Mouse (Mus musculus): ENCODE data around the gene Upp1. TPM values are rescaled to one million over a fixed set of nuclear protein-coding genes. Genes with fewer than 3 reads are reported as not detected.
"Not testable (repeated sequence)": the region's sequence is repeated elsewhere in the genome, so short reads cannot be mapped to it uniquely, and the experiment has no call there.

Gene Upp1
- total RNA-seq, 2 experiments from 2014 or later = 1.9 TPM

DNA sequence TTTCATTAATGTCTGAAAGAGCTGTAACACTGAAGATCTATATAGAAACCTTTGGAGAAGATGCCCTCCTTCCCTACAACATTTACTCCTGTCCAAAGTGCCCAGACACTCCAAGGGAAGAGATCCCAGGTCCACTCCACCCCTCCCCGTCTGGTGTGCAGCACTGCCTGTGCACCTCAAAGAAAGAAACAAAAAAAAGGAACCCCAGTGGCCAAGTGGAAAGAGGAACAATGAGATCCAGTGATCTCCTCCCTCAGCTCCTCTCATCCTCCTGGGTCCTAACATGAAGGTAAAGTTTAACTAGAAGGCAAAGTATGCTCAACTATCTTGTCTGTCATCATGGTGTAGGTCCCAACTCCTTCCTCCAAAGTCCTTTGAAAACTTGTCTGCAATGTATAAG is 28.8 kb downstream of the Upp1 start:
- intact Hi-C loops (cut with DNase I) = no loop called here
- no peak for DNase-seq (ENCODE audit: low spot score in 2 of 2)

DNA sequence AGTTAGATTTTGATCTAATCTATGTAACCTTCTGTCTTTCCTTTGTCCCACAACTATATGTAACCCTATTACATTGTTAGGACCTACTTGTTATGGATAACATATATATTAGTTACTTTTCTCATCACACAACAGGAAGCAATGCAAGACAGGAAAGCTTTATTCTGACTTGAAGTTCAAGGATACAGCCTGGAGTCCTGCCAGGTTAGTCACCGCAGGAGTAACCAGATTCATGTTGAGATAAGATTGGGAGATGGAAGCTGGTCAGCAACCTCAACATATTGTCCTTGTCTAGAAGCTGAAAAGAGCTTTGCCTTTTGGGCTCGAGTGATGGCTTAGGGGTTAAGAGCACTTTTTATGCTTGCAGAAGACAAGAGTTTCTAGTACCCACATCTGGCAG is 30.3 kb downstream of the Upp1 start:
- no peak for DNase-seq (ENCODE audit: low spot score in 2 of 2)
- intact Hi-C loops (cut with DNase I) = no loop called here

DNA sequence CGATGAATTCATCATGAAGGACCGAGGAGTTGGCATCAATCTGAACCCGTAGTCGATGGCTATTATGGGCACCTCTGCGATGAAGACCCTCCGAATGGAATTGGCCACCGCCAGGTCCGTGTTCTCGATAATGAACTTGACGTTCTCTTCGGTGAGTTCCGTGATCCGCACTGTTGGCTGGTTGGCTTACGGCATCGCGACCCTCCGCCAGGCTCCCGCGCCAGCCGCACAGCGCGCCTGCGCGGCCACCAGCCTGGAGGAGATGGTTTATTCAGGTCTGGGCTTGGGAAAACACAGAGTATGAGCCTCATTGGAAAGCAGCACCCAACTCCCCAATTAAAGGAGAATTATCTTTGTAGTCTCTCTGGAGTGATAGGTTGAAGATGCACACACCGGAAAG is 32.5 kb downstream of the Upp1 start:
- DNase-seq (ENCODE audit: low spot score in 2 of 2); intact Hi-C loops (cut with DNase I): not testable (repeated sequence)

DNA sequence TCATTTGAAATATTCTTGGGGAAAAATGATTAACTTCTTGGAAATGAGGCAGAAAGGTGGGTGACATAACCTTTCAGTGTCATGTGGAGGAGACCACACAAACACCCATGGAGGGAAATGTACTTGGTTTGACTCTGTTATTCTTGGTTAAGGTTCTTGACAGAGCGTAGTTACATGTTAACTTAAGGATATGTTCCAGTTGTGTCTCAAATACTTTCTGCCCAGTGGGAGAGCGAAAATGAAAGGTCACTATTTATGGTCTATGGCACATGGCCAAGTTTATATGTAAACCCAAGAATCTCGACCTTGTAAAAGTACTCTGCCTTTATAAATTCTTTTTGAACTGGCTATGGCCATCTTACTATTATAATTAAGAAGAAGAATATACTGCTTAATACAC is 42.0 kb downstream of the Upp1 start:
- intact Hi-C loops (cut with DNase I) = no loop called here
- no peak for DNase-seq (ENCODE audit: low spot score in 2 of 2)

DNA sequence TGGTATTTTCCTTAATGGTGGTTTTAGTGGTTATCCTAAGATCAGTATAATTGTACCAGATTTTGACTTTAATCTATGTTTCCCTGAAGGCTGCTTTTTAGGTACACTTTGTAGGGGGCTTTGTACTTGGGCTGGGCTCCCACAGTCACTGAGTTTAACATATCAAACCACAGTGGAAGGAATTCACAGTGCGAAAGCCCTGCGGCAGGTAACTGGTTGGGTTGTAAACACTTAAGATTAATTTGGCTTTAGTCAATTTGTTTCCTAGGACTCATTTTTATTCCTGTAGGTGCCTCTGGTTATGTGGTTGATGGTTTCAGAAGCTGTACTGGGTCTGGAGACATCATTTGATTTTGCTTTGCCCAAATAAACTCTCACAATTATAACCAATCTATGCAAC is 49.4 kb downstream of the Upp1 start:
- intact Hi-C loops (cut with DNase I) = no loop called here
- no peak for DNase-seq (ENCODE audit: low spot score in 2 of 2)

DNA sequence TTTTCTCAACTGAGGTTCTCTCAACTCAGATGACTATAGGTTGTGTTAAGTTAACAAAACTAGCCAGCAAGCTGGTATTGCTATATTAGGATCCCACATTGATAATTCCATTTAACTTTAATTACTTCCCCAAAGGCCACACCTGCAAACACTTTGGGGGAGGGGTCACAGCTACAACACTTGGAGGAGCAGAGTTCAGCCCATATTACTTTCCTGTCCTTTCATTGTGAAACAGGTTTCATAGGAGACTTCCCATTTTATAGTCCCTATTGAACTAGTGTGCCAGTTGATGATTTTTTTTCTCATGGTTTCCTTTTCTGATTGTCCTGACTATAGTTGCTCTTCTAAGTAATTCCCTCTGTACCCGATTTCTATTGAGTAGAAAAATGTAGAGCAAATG is 63.6 kb downstream of the Upp1 start:
- DNase-seq (ENCODE audit: low spot score in 2 of 2) = no peak
- intact Hi-C loops (cut with DNase I) = no loop called here

Other genes starting within 250 kb of the Upp1 start
- under 1 TPM in 1 of 2 experiments, not detected in 1; 0.23 TPM for gene Pkd1l1, start 144.8 kb upstream of the Upp1 start, total RNA-seq (2021)
- gene Hus1, start 106.9 kb upstream of the Upp1 start, total RNA-seq (2021) = 10 to 100 TPM in 1 of 2 experiments, 1 to 10 TPM in 1; 8.6 to 11.6 TPM
- under 1 TPM; 0.54 to 0.63 TPM for gene Gm11992, start 69.5 kb upstream of the Upp1 start, total RNA-seq (2021)
- gene Sun3, start 69.1 kb upstream of the Upp1 start, total RNA-seq (2021) = under 1 TPM in 1 of 2 experiments, not detected in 1; 0.54 TPM
- gene Abca13, start 73.8 kb downstream of the Upp1 start, total RNA-seq (2021) = under 1 TPM; 0.07 to 0.27 TPM

All from left cerebral cortex, postnatal 36 days (tissue).